Mouse (Mus musculus) CH12.LX (cell line): ENCODE measurements around the gene Fam184a. TPM values are rescaled to one million over a fixed set of nuclear protein-coding genes. Genes with fewer than 3 reads are reported as not detected.

ENCODE experiments used
- DNase-seq: peaks from one replicate; pipeline ENCODE4 v3.0.0-alpha.2; 2013; ENCODE audit errors: extremely low read depth
- H3K27ac ChIP-seq: 2 replicates; pipeline ENCODE4 v1.5.1; 2012; ENCODE audit warnings: low read depth, mild to moderate bottlenecking, control low read depth, moderate library complexity; ENCODE audit not compliant: insufficient read depth
- H3K27me3 ChIP-seq: replicated peaks from 2 replicates; pipeline ENCODE3; 2012; ENCODE audit warnings: inconsistent platforms
- H3K36me3 ChIP-seq, 2 experiments: replicated peaks in 1 of 2; 2 replicates each; pipeline versions ENCODE3 to v1.6.1; 2012; ENCODE audit warnings: inconsistent platforms in 1 of 2, low read length in 1 of 2, mild to moderate bottlenecking in 1 of 2, mixed read lengths in 1 of 2, moderate library complexity in 1 of 2; ENCODE audit not compliant: control insufficient read depth in 1 of 2, insufficient read depth in 1 of 2
- H3K4me1 ChIP-seq, 2 experiments: 2 replicates each; pipeline ENCODE4 v1.6.1; 2012; ENCODE audit warnings: inconsistent platforms in 1 of 2, moderate library complexity in 1 of 2; ENCODE audit not compliant: insufficient read depth in 2 of 2, control insufficient read depth in 1 of 2
- H3K4me2 ChIP-seq: 2 replicates; pipeline ENCODE4 v1.6.1; 2012; ENCODE audit warnings: low read depth, mild to moderate bottlenecking, control low read depth; ENCODE audit not compliant: poor library complexity, insufficient read depth, severe bottlenecking
- H3K4me3 ChIP-seq, 3 experiments: fragments of 150-350 bp in 1 of 3; sonication (generic) in 1 of 3; replicated peaks in 1 of 3; 2 replicates each; pipeline versions ENCODE3 to v1.5.1; 2011 to 2012; ENCODE audit warnings: low read depth in 2 of 3, low read length in 2 of 3, mild to moderate bottlenecking in 2 of 3, moderate library complexity in 2 of 3, control low read depth in 1 of 3, improper control_type of control experiment in 1 of 3, inconsistent platforms in 1 of 3, mixed read lengths in 1 of 3; ENCODE audit not compliant: poor library complexity in 1 of 3
- H3K79me2 ChIP-seq: replicated peaks from 2 replicates; pipeline ENCODE4 v1.6.1; 2012; ENCODE audit warnings: mild to moderate bottlenecking, moderate library complexity; ENCODE audit not compliant: control insufficient read depth, poor library complexity, insufficient read depth, severe bottlenecking; ENCODE audit errors: extremely low read depth
- H3K9ac ChIP-seq: 2 replicates; pipeline ENCODE4 v1.6.1; 2012; ENCODE audit warnings: low read depth, mild to moderate bottlenecking, control low read depth, moderate library complexity; ENCODE audit not compliant: insufficient read depth
- H3K9me3 ChIP-seq: replicated peaks from 2 replicates; pipeline ENCODE3; 2012; ENCODE audit warnings: low read length, inconsistent platforms, mixed read lengths
- CHD1 ChIP-seq: IDR thresholded peaks from 2 replicates; pipeline ENCODE4 v1.6.1; 2012; ENCODE audit warnings: low read depth, low read length, improper control_type of control experiment, inconsistent platforms
- CTCF ChIP-seq, 2 experiments: IDR thresholded peaks in 1 of 2; conservative IDR thresholded peaks in 1 of 2; 2 replicates each; pipeline ENCODE4 v1.5.1; 2011 to 2012; ENCODE audit warnings: low read depth in 2 of 2, low read length in 2 of 2, improper control_type of control experiment in 1 of 2, inconsistent platforms in 1 of 2, mild to moderate bottlenecking in 1 of 2, moderate library complexity in 1 of 2
- EP300 ChIP-seq: IDR thresholded peaks from 2 replicates; pipeline ENCODE4 v1.6.1; 2011; ENCODE audit warnings: low read length, improper control_type of control experiment
- ETS1 ChIP-seq: conservative IDR thresholded peaks from 2 replicates; pipeline ENCODE4 v1.6.1; 2012; ENCODE audit warnings: low read depth, mild to moderate bottlenecking, inconsistent platforms, low read length, improper control_type of control experiment, moderate library complexity
- GABPA ChIP-seq: IDR thresholded peaks from 2 replicates; pipeline ENCODE4 v1.6.1; 2012; ENCODE audit warnings: low read depth, low read length, improper control_type of control experiment, inconsistent platforms; ENCODE audit not compliant: insufficient replicate concordance
- HCFC1 ChIP-seq: IDR thresholded peaks from 2 replicates; pipeline ENCODE4 v1.6.1; 2012; ENCODE audit warnings: low read depth, mild to moderate bottlenecking, inconsistent platforms, low read length, improper control_type of control experiment
- JUN ChIP-seq: IDR thresholded peaks from 2 replicates; pipeline ENCODE4 v1.6.1; 2011; ENCODE audit warnings: low read depth, mild to moderate bottlenecking, low read length, improper control_type of control experiment, moderate library complexity; ENCODE audit not compliant: insufficient read depth
- JUND ChIP-seq: conservative IDR thresholded peaks from 2 replicates; pipeline ENCODE4 v1.6.1; 2011; ENCODE audit warnings: low read depth, low read length, improper control_type of control experiment
- MAFK ChIP-seq: IDR thresholded peaks from 2 replicates; pipeline ENCODE4 v1.6.1; 2011; ENCODE audit warnings: low read length, improper control_type of control experiment; ENCODE audit not compliant: insufficient replicate concordance
- MAZ ChIP-seq: IDR thresholded peaks from 2 replicates; pipeline ENCODE4 v1.6.1; 2012; ENCODE audit warnings: low read depth, mild to moderate bottlenecking, inconsistent platforms, low read length, improper control_type of control experiment, moderate library complexity
- MEF2A ChIP-seq: IDR thresholded peaks from 2 replicates; pipeline ENCODE4 v1.6.1; 2014; ENCODE audit warnings: low read depth, mild to moderate bottlenecking, inconsistent platforms, low read length, improper control_type of control experiment, borderline replicate concordance
- MXI1 ChIP-seq: IDR thresholded peaks from 2 replicates; pipeline ENCODE4 v1.6.1; 2011; ENCODE audit warnings: mild to moderate bottlenecking, low read depth, low read length, improper control_type of control experiment
- MYC ChIP-seq: IDR thresholded peaks from 2 replicates; pipeline ENCODE4 v1.6.1; 2011; ENCODE audit warnings: low read depth, mild to moderate bottlenecking, improper control_type of control experiment, low read length
- NRF1 ChIP-seq: IDR thresholded peaks from 2 replicates; pipeline ENCODE4 v1.6.1; 2014; ENCODE audit warnings: low read depth, mild to moderate bottlenecking, inconsistent platforms, low read length, improper control_type of control experiment, moderate library complexity
- RAD21 ChIP-seq: IDR thresholded peaks from 2 replicates; pipeline ENCODE4 v1.6.1; 2011; ENCODE audit warnings: low read depth, mild to moderate bottlenecking, low read length, improper control_type of control experiment, moderate library complexity
- RCOR1 ChIP-seq: conservative IDR thresholded peaks from 2 replicates; pipeline ENCODE4 v1.6.1; 2012; ENCODE audit warnings: low read depth, mild to moderate bottlenecking, inconsistent platforms, low read length, improper control_type of control experiment
- SIN3A ChIP-seq: IDR thresholded peaks from 2 replicates; pipeline ENCODE4 v1.6.1; 2012; ENCODE audit warnings: low read length, improper control_type of control experiment, inconsistent platforms
- SMC3 ChIP-seq: IDR thresholded peaks from 2 replicates; pipeline ENCODE4 v1.6.1; 2011; ENCODE audit warnings: low read depth, low read length, improper control_type of control experiment
- TBP ChIP-seq: conservative IDR thresholded peaks from 2 replicates; pipeline ENCODE4 v1.6.1; 2011; ENCODE audit warnings: low read depth, low read length, improper control_type of control experiment
- USF2 ChIP-seq: conservative IDR thresholded peaks from 2 replicates; pipeline ENCODE4 v1.6.1; 2011; ENCODE audit warnings: low read depth, low read length, improper control_type of control experiment
- ZC3H11A ChIP-seq: IDR thresholded peaks from 2 replicates; pipeline ENCODE4 v1.6.1; 2012; ENCODE audit warnings: low read depth, mild to moderate bottlenecking, inconsistent platforms, low read length, improper control_type of control experiment
- ZKSCAN1 ChIP-seq: IDR thresholded peaks from 2 replicates; pipeline ENCODE4 v1.6.1; 2012; ENCODE audit warnings: low read depth, inconsistent platforms, low read length, improper control_type of control experiment, borderline replicate concordance
- ZMIZ1 ChIP-seq: IDR thresholded peaks from 2 replicates; pipeline ENCODE4 v1.6.1; 2012; ENCODE audit warnings: low read depth, mild to moderate bottlenecking, inconsistent platforms, low read length, improper control_type of control experiment
- dilution Hi-C: fragments of 300-500 bp; cut with MboI; formaldehyde crosslinking; loops from 2 replicates; pipeline ENCODE4 v1.14.3; 2020; ENCODE audit warnings: low sequenced_read_pairs; ENCODE audit not compliant: extremely low pct_unique_long_range_greater_than_20kb, extremely low pct_ligation_motif_present
- in situ Hi-C: fragments of 300-500 bp; cut with MboI; formaldehyde crosslinking; loops from 3 replicates; pipeline ENCODE4 v1.14.3; 2019; ENCODE audit warnings: low sequenced_read_pairs, low pct_ligation_motif_present, low pct_unique_long_range_greater_than_20kb, mixed read lengths
- polyA plus RNA-seq: library from polyadenylated mRNA; unstranded; fragments of >175 nt; gene quantifications from 2 replicates; pipeline ENCODE4 v1.2.1, GENCODE M21; 2012; ENCODE audit warnings: low read depth; ENCODE audit not compliant: insufficient read length
- total RNA-seq, 2 experiments: library from RNA; depleted of rRNA; stranded (reverse); fragments of 300-350 nt in 1 of 2; fragments of >200 nt in 1 of 2; gene quantifications; 2 replicates each; pipeline ENCODE4 v1.2.3; 2012 to 2014

Fam184a gene
- total and polyA plus RNA-seq, 3 experiments: not detected

DNA sequence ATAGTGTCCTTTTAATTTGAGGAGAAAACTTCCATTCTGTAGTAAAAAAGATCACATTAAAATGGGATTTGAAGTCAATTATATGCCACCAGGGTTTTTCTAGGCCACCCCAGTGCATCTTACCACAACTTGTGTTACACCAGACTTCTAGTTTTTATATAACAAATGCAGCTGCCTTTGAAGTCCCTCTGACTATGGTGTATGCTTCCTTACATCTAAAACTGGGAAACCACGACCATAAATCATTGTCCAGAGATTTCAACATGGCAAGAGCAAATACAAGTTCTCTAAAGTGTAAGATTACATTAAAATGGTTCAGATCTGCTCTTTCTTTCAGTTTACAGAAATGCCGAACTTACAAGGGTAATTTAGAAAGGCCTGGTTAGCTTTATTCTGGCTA lies 142.6 kb downstream of the Fam184a start:
- DNase-seq: no peak
- in situ Hi-C loops (no loop called here), dilution Hi-C loops (no loop called here)
- Histone ChIP-seq H3K4me1 (no peaks in the 10 kb centered on the region), H3K27ac (no peak overlapping the region), H3K27me3 (no peaks in the 10 kb centered on the region), H3K9me3 (no peaks in the 10 kb centered on the region), H3K4me3 (no peak overlapping the region), H3K9ac (no peak overlapping the region), H3K4me2 (no peak overlapping the region), H3K79me2 (peaks cover 10% of the 10 kb centered on the region), H3K36me3 (peaks cover 54 to 82% of the 10 kb centered on the region in 2 experiments)
- TF ChIP-seq MAZ (no peak), SIN3A (no peak), MEF2A (no peak), NRF1 (no peak), MXI1 (no peak), GABPA (no peak), EP300 (no peak)

DNA sequence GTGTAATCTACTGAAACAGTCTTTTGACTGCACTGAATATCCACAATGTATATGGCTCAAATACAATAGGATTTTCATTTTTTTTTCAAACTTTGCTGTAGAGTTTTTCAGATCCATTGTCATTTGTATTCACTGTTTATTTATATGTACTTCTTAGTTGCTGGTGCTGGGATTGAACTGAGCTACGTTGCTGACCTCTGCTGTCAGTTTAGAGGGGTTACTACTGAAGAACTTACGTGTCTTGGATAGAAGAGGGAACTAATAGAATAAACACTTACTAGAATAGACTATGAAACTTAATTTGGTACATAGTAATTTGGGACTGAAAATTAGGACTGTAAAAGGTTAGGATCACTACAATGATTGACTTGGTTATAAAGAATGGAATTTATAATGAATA lies 145.6 kb downstream of the Fam184a start:
- Histone ChIP-seq H3K4me2 (no peak overlapping the region), H3K9ac (no peak overlapping the region), H3K4me3 (no peak overlapping the region), H3K27me3 (no peaks in the 10 kb centered on the region), H3K79me2 (peaks cover 32% of the 10 kb centered on the region), H3K9me3 (no peaks in the 10 kb centered on the region), H3K36me3 (peaks cover 51 to 86% of the 10 kb centered on the region in 2 experiments), H3K27ac (no peak overlapping the region)
- in situ Hi-C loops (no loop called here), dilution Hi-C loops (no loop called here)
- DNase-seq: no peak
- TF ChIP-seq SIN3A: no peak
- no peak for TF ChIP-seq ZKSCAN1
- TF ChIP-seq CTCF (conservative IDR thresholded peaks at IDR 0.05 in 1 of 2, IDR thresholded peaks at IDR 0.05 in 1 of 2; ENCODE audit: low read depth in 2 of 2, low read length in 2 of 2): peak in 1 of 2 experiments; percentile 17; a peak in 1 of 4 replicates
- TF ChIP-seq MAFK: no peak
- TF ChIP-seq RAD21: peak; percentile 4
- no peak for TF ChIP-seq RCOR1
- no peak for TF ChIP-seq EP300
- no peak for TF ChIP-seq ETS1
- TF ChIP-seq, all 38 proteins: peak for 2
- H3K4me1 ChIP-seq: peaks cover 0 to 18% of the 10 kb centered on the region in 2 experiments; a peak in 2 of 4 replicates

GRCm38 (mm10) chr10:53598821-53599220 lies 152.1 kb downstream of the Fam184a start:
- Histone ChIP-seq H3K9ac (peak overlapping the region; percentile 80), H3K4me2 (peak overlapping the region; percentile 82), H3K9me3 (no peaks in the 10 kb centered on the region), H3K27me3 (no peaks in the 10 kb centered on the region), H3K27ac (peak overlapping the region; percentile 67; the same call in 1 of the 2 replicates), H3K36me3 (peaks cover 15 to 34% of the 10 kb centered on the region in 2 experiments), H3K79me2 (peaks cover 48% of the 10 kb centered on the region), H3K4me1 (peaks cover 6 to 43% of the 10 kb centered on the region in 2 experiments), H3K4me3 (peak overlapping the region; percentile 32 to 83 (median 77))
- DNase-seq: peak; percentile 64
- in situ Hi-C loops (no loop called here), dilution Hi-C loops (no loop called here)
- TF ChIP-seq RCOR1 (no peak), CTCF (conservative IDR thresholded peaks at IDR 0.05 in 1 of 2, IDR thresholded peaks at IDR 0.05 in 1 of 2; ENCODE audit: low read depth in 2 of 2, low read length in 2 of 2) (peak in 1 of 2 experiments; percentile 30; a peak in 2 of 4 replicates), SMC3 (no peak), HCFC1 (peak; percentile 42; the same call in 1 of the 2 replicates), JUN (no peak), TBP (no peak; the same call in 1 of the 2 replicates), MYC (no peak), GABPA (no peak), RAD21 (no peak), ZC3H11A (no peak), ETS1 (no peak), NRF1 (no peak), USF2 (no peak), ZMIZ1 (no peak), CHD1 (0 out of 2 replicates have a peak, but pooled peaks have one; percentile 34), MXI1 (no peak), JUND (no peak)
